Mouse (Mus musculus) right cerebral cortex, postnatal 10 days (tissue): ENCODE measurements around the gene Rgp1.
"Not testable (repeated sequence)": the region's sequence is repeated elsewhere in the genome, so short reads cannot be mapped to it uniquely, and the experiment has no call there.

Source experiments
- DNase-seq, 2 experiments: peaks; one replicate each; pipeline ENCODE4 v3.0.0; 2021; ENCODE audit warnings: low spot score in 2 of 2

Rgp1 gene

GRCm38 (mm10) chr4:43578376-43579204 lies at the start of gene Rgp1, which contains the start of gene Gba2:
Gene Rgp1 (plus strand): TSS chr4:43578715.
Gene Gba2 (minus strand): TSS chr4:43578873.
- peak; percentile 89 for DNase-seq

- no peak for DNase-seq
Measured at GRCm38 (mm10) chr4:43530081-43530501, 48.4 kb upstream of the Rgp1 start.

GRCm38 (mm10) chr4:43530581-43530980 lies 47.9 kb upstream of the Rgp1 start:
- DNase-seq, result peak; percentile 80 to 85

- DNase-seq, result no peak
Measured at GRCm38 (mm10) chr4:43533270-43533669, 45.2 kb upstream of the Rgp1 start.

GRCm38 (mm10) chr4:43535628-43536027 lies 42.9 kb upstream of the Rgp1 start:
- DNase-seq, result no peak

GRCm38 (mm10) chr4:43536031-43536430 lies 42.5 kb upstream of the Rgp1 start:
- DNase-seq, result no peak

- DNase-seq, result no peak
Measured at GRCm38 (mm10) chr4:43542044-43542443, 36.5 kb upstream of the Rgp1 start.

- DNase-seq, result no peak
Measured at GRCm38 (mm10) chr4:43546375-43547047, 32.0 kb upstream of the Rgp1 start.

GRCm38 (mm10) chr4:43547160-43547559 lies 31.4 kb upstream of the Rgp1 start:
- DNase-seq, result no peak

- no peak for DNase-seq
Measured at GRCm38 (mm10) chr4:43549055-43549454, 29.5 kb upstream of the Rgp1 start.

GRCm38 (mm10) chr4:43551854-43552253 lies 26.7 kb upstream of the Rgp1 start:
- not testable (repeated sequence) for DNase-seq

- DNase-seq, result no peak
Measured at GRCm38 (mm10) chr4:43552437-43552836, 26.1 kb upstream of the Rgp1 start.

- DNase-seq, result no peak
Measured at GRCm38 (mm10) chr4:43553891-43554290, 24.6 kb upstream of the Rgp1 start.

GRCm38 (mm10) chr4:43555926-43556325 lies 22.6 kb upstream of the Rgp1 start:
- no peak for DNase-seq

- no peak for DNase-seq
Measured at GRCm38 (mm10) chr4:43558028-43558630, 20.4 kb upstream of the Rgp1 start.

GRCm38 (mm10) chr4:43558631-43559356 lies 19.7 kb upstream of the Rgp1 start:
- peak in 1 of 2 experiments; percentile 62 for DNase-seq

- DNase-seq, result no peak
Measured at GRCm38 (mm10) chr4:43559519-43560242, 18.8 kb upstream of the Rgp1 start.

GRCm38 (mm10) chr4:43560243-43560611 lies 18.3 kb upstream of the Rgp1 start:
- peak; percentile 68 to 70 for DNase-seq

GRCm38 (mm10) chr4:43560976-43561375 lies 17.5 kb upstream of the Rgp1 start:
- DNase-seq, result no peak

GRCm38 (mm10) chr4:43561436-43561996 lies 17.0 kb upstream of the Rgp1 start:
- DNase-seq, result no peak
